Mouse (Mus musculus) cerebellum, postnatal 14 days (tissue): ENCODE results near the gene Haus4.
A peak's percentile ranks its signal among the peaks of the same experiment; 100 is the strongest.

Experiments
- DNase-seq, 2 experiments: peaks; one replicate each; pipeline ENCODE4 v3.0.0; 2021; ENCODE audit warnings: mixed read lengths in 2 of 2

Haus4 gene

DNA sequence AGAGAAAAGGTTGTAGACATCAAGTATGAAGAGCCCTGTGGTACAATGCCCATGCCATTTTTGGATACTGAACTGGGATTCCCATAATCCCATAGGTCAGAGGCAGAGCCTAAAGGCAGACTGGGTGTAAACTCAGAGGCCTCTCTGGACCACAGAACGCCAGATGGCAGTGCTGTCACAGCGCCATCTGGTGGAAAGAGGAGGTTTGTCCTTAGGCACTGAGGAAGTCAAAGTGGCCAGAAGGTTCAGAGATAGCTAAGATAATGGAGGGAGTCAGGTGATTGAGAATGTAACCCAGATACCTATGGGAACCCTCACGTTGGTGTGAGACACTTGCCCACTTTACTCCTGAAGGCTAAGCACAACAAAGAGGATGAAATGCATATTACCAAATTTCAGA is 60.2 kb downstream of the Haus4 start:
- peak; percentile 82 to 86 for DNase-seq

DNA sequence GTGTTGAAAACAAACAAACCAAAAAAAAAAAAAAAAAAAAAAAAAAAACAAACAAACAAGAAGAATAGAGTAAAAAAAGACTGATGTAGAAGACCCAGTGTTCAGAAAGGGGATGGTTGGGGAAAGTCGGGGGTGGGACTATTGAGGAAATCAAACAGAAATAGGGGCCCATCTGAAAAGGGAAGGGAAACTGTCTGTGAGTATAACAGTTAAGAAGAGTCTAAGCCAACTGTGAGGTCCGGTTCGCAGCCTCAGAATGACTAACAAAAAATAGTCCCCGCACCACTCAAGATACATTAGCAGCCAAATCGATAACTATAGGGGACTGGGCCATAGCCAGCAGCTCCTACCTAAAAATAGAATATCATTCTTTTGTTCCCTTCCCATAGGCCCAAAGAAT is 61.2 kb downstream of the Haus4 start:
- DNase-seq, result no peak

DNA sequence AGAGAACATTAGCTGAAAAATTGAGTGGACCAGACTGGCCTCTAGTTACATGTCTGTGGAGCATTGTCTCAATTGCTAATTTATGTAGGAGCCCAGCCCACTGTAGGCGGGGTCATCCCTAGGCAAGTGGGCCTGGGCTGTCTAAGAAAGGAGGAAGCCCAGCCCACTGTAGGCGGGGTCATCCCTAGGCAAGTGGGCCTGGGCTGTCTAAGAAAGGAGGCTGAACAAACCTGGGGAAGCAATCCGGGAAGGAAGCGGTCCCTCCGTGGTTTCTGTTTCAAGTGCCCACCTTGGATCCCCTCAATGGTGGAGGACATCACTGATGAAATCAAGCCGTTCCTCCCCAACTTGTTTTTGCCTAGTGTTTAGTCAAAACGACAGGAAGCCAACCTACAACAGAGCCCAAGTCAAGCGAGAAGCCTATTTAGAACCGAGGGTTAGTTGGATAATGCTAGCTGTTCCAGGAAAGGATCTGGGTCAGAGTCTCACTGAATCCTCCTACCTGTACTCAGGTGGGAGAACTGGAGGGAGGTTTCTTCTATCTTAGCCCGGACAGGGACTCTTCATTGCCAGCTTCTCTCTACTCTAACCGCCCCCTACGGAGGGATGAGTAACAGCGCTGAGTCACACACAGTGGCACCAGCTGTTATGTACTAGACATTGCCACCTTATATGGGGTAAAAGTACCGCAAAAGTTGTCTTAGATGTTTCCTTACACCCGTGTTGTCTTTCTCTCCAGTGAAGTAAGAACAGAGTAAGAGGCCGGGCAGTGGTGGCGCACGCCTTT is 61.9 kb downstream of the Haus4 start:
- no peak for DNase-seq
